Mouse (Mus musculus) bone marrow, adult 2 months (tissue): Measurements from ENCODE around the gene Layn. TPM values are rescaled to one million over a fixed set of nuclear protein-coding genes. Genes with fewer than 3 reads are reported as not detected.

Source experiments
- H3K27ac ChIP-seq: fragments of 200-500 bp; 2 replicates; pipeline ENCODE4 v1.5.1; 2012; ENCODE audit warnings: low read depth, mild to moderate bottlenecking, control low read depth, inconsistent platforms, low read length; ENCODE audit not compliant: control insufficient read depth, poor library complexity, insufficient read depth
- H3K4me1 ChIP-seq: fragments of 200-500 bp; 2 replicates; pipeline ENCODE4 v1.6.1; 2011; ENCODE audit warnings: low read length; ENCODE audit not compliant: control insufficient read depth, insufficient read depth
- H3K4me3 ChIP-seq: fragments of 200-500 bp; replicated peaks from 2 replicates; pipeline ENCODE3; 2011; ENCODE audit warnings: mild to moderate bottlenecking, low read depth, low read length, control low read depth; ENCODE audit not compliant: control insufficient read depth
- CTCF ChIP-seq: fragments of 200-500 bp; IDR thresholded peaks from 2 replicates; pipeline ENCODE4 v1.5.1; 2011; ENCODE audit warnings: low read length, control low read depth; ENCODE audit not compliant: control insufficient read depth, insufficient read depth
- POLR2A ChIP-seq: fragments of 200-500 bp; IDR thresholded peaks from 2 replicates; pipeline ENCODE4 v1.6.1; 2011; ENCODE audit warnings: low read depth, mild to moderate bottlenecking, control low read depth, low read length, borderline replicate concordance; ENCODE audit not compliant: control insufficient read depth
- WGBS: fragments of 180-500 bp; shearing (Covaris S2); methylation state at CpG from one replicate; pipeline ENCODE4 v1.1.7; 2018; 5-methylcytosine and 5-hydroxymethylcytosine counted together
- polyA plus RNA-seq: library from polyadenylated mRNA; stranded (reverse); fragments of >200 nt; gene quantifications from 2 replicates; pipeline ENCODE4 v1.2.4, GENCODE M21; 2011; ENCODE audit warnings: low replicate concordance; ENCODE audit not compliant: missing spikeins, insufficient read depth, insufficient read length

The Layn gene
- polyA plus RNA-seq, 1 experiment = 4.5 TPM

GRCm38 (mm10) chr9:51021123-51021795 is 55.6 kb downstream of the Layn start:
- H3K4me3 ChIP-seq = no peak overlapping the region
- H3K27ac ChIP-seq = no peak overlapping the region
- H3K4me1 ChIP-seq = no peaks in the 10 kb centered on the region; the same call in 1 of the 2 replicates
- TF ChIP-seq CTCF = no peak
- TF ChIP-seq POLR2A = no peak
- 25% methylated on average over 4 of the region's 4 CpGs for WGBS

GRCm38 (mm10) chr9:51020351-51020750 is 56.5 kb downstream of the Layn start:
- Histone ChIP-seq H3K4me3 (no peak overlapping the region), H3K27ac (no peak overlapping the region), H3K4me1 (no peaks in the 10 kb centered on the region; the same call in 1 of the 2 replicates)
- TF ChIP-seq POLR2A (no peak), CTCF (no peak)
- 4% methylated on average over 3 of the region's 3 CpGs for WGBS

GRCm38 (mm10) chr9:51019670-51020069 is 57.2 kb downstream of the Layn start:
- H3K27ac ChIP-seq = no peak overlapping the region
- H3K4me3 ChIP-seq = no peak overlapping the region
- TF ChIP-seq POLR2A (no peak), CTCF (no peak)
- no peaks in the 10 kb centered on the region; the same call in 1 of the 2 replicates for H3K4me1 ChIP-seq
- WGBS = 26% methylated on average over 7 of the region's 7 CpGs

- 44% methylated on average over 4 of the region's 4 CpGs for WGBS
- no peak for TF ChIP-seq POLR2A
- no peak for TF ChIP-seq CTCF
Measured at GRCm38 (mm10) chr9:51015732-51016131, 61.2 kb downstream of the Layn start.

GRCm38 (mm10) chr9:51013644-51014043 is 63.2 kb downstream of the Layn start:
- H3K4me3 ChIP-seq = no peak overlapping the region
- no peaks in the 10 kb centered on the region for H3K4me1 ChIP-seq
- 55% methylated on average over 1 of the region's 1 CpGs for WGBS
- no peak overlapping the region for H3K27ac ChIP-seq
- TF ChIP-seq POLR2A = no peak
- TF ChIP-seq CTCF = no peak

More at GRCm38 (mm10) chr9:51015732-51016131, 61.2 kb downstream of the Layn start:
- Histone ChIP-seq H3K4me1 (no peaks in the 10 kb centered on the region; the same call in 1 of the 2 replicates), H3K4me3 (no peak overlapping the region), H3K27ac (no peak overlapping the region)

- Histone ChIP-seq H3K4me1 (no peaks in the 10 kb centered on the region), H3K4me3 (no peak overlapping the region), H3K27ac (no peak overlapping the region)
- WGBS = 10% methylated on average over 6 of the region's 6 CpGs
- TF ChIP-seq CTCF (no peak), POLR2A (no peak)
Measured at GRCm38 (mm10) chr9:51009656-51009950, 67.3 kb downstream of the Layn start.

GRCm38 (mm10) chr9:51008841-51009655 is 67.8 kb downstream of the Layn start, which contains the start of gene Sik2:
Gene Sik2, minus strand, starts transcription at chr9:51009073.
- Histone ChIP-seq H3K27ac (peak within 1 kb of the TSS; percentile 91), H3K4me1 (no peaks in the 10 kb centered on the region), H3K4me3 (peak within 1 kb of the TSS; percentile 75)
- TF ChIP-seq POLR2A = peak; percentile 91; the same call in 1 of the 2 replicates
- TF ChIP-seq CTCF = peak; percentile 88
- 1% methylated on average over 79 of the region's 85 CpGs for WGBS

- H3K27ac ChIP-seq = peak overlapping the region; percentile 91
Measured at GRCm38 (mm10) chr9:51008068-51008840, 68.6 kb downstream of the Layn start.

More at GRCm38 (mm10) chr9:51008068-51008840, 68.6 kb downstream of the Layn start:
- under 1% methylated on average over 65 of the region's 65 CpGs for WGBS
- TF ChIP-seq POLR2A = no peak
- no peak for TF ChIP-seq CTCF
- peak overlapping the region; percentile 75 for H3K4me3 ChIP-seq
- no peaks in the 10 kb centered on the region for H3K4me1 ChIP-seq
